Mouse (Mus musculus) liver, adult 2 months (tissue): ENCODE data around the gene Mmp15.

Experiments
- CTCF ChIP-seq: fragments of 200-500 bp; IDR thresholded peaks from 2 replicates; pipeline ENCODE4 v1.5.1; 2011; ENCODE audit warnings: low read depth, low read length, control low read depth
- POLR2A ChIP-seq: fragments of 200-500 bp; IDR thresholded peaks from 2 replicates; pipeline ENCODE4 v1.6.1; 2011; ENCODE audit warnings: low read length, control low read depth; ENCODE audit not compliant: insufficient read depth; ENCODE audit errors: extremely low read depth

DNA sequence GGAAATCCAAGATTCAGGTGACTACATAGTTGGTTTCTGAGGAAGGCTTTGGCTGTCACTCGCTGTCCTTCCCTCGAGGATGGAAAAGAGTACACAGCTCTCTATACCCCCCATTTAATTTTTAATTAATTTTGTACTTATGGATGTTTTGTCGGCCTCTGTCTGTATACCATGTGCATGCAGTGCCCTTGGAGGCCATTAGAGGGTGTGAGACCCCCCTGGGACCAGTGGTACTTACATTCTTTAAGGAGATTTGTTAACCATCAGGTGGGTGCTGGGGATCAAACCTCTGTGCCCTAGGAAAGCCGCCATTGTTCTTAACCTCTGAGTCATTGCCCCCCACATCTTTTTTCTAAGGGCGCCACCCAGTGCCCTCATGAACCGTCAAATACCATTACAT lies 7.4 kb upstream of the Mmp15 start:
- TF ChIP-seq CTCF: no peak
- no peak for TF ChIP-seq POLR2A
